Mouse (Mus musculus) forebrain, embryonic 13.5 days (tissue): ENCODE data around the gene Arhgef28. TPM values are rescaled to one million over a fixed set of nuclear protein-coding genes. Genes with fewer than 3 reads are reported as not detected.
A peak's percentile ranks its signal among the peaks of the same experiment; 100 is the strongest.

Experiments used
- ATAC-seq: fragments of 200-750 bp; cut with Nextera tagmentation; 2 replicates; pipeline ENCODE4 v1.8.0; 2017
- H3K27ac ChIP-seq: fragments of 300-500 bp; sonication (generic); 2 replicates; pipeline ENCODE4 v1.5.1; 2015; ENCODE audit warnings: inconsistent platforms, mild to moderate bottlenecking, moderate library complexity
- H3K27me3 ChIP-seq: fragments of 300-500 bp; sonication (generic); 2 replicates; pipeline ENCODE4 v1.6.1; 2015; ENCODE audit warnings: mild to moderate bottlenecking, inconsistent platforms
- H3K36me3 ChIP-seq: fragments of 300-500 bp; sonication (generic); 2 replicates; pipeline ENCODE4 v1.6.1; 2015; ENCODE audit warnings: mild to moderate bottlenecking, inconsistent platforms; ENCODE audit not compliant: poor library complexity, severe bottlenecking
- H3K4me1 ChIP-seq: fragments of 300-500 bp; sonication (generic); 2 replicates; pipeline ENCODE4 v1.6.1; 2015; ENCODE audit warnings: inconsistent platforms
- H3K4me2 ChIP-seq: fragments of 300-500 bp; sonication (generic); 2 replicates; pipeline ENCODE4 v1.6.1; 2015; ENCODE audit warnings: inconsistent platforms, mild to moderate bottlenecking, moderate library complexity
- H3K4me3 ChIP-seq: fragments of 300-500 bp; sonication (generic); 2 replicates; pipeline ENCODE4 v1.5.1; 2015; ENCODE audit warnings: mild to moderate bottlenecking, inconsistent platforms
- H3K9ac ChIP-seq: fragments of 300-500 bp; sonication (generic); 2 replicates; pipeline ENCODE4 v1.6.1; 2015; ENCODE audit warnings: mild to moderate bottlenecking, inconsistent platforms
- H3K9me3 ChIP-seq: fragments of 300-500 bp; sonication (generic); replicated peaks from 2 replicates; pipeline ENCODE4 v1.6.1; 2016; ENCODE audit warnings: inconsistent platforms
- WGBS: fragments of 180-500 bp; shearing (Covaris S2); methylation state at CpG from one replicate; pipeline ENCODE4 v1.1.7; 2015; 5-methylcytosine and 5-hydroxymethylcytosine counted together
- polyA plus RNA-seq: library from polyadenylated mRNA; unstranded; fragments of >200 nt; fragmentation: Nextera tagmentation; extraction: Ambion mirVana; gene quantifications from 2 replicates; pipeline ENCODE4 v1.2.1, GENCODE M21; 2015

The Arhgef28 gene
- polyA plus RNA-seq, 1 experiment from 2014 or later = 7.0 TPM

DNA sequence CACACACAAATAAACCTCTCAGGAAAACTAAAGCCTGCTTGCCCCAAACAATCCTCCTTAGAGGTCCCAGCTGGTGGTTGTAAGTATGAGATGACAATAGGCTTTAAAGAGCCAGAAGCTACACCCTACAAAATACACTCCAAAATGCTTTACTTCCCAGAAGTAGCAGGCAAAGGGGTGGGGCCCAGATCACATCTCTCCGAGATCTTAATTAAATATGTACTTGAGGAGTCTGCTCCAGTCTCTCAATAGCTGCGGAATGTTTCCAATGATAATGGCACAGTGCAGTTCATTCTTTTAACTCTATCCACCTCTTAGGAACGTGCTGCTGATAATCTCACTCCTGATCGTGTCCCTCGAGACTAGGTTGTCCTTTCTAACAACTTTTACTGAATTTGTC is 240.2 kb downstream of the Arhgef28 start:
- H3K4me2 ChIP-seq = no peak overlapping the region
- no peak overlapping the region for H3K9ac ChIP-seq
- no peak overlapping the region for H3K4me3 ChIP-seq
- H3K9me3 ChIP-seq = no peaks in the 10 kb centered on the region
- no peak for ATAC-seq
- no peaks in the 10 kb centered on the region; the same call in 1 of the 2 replicates for H3K4me1 ChIP-seq
- no peaks in the 10 kb centered on the region for H3K36me3 ChIP-seq
- no peak overlapping the region for H3K27ac ChIP-seq
- 56% methylated on average over 5 of the region's 5 CpGs for WGBS
- H3K27me3 ChIP-seq = no peaks in the 10 kb centered on the region

DNA sequence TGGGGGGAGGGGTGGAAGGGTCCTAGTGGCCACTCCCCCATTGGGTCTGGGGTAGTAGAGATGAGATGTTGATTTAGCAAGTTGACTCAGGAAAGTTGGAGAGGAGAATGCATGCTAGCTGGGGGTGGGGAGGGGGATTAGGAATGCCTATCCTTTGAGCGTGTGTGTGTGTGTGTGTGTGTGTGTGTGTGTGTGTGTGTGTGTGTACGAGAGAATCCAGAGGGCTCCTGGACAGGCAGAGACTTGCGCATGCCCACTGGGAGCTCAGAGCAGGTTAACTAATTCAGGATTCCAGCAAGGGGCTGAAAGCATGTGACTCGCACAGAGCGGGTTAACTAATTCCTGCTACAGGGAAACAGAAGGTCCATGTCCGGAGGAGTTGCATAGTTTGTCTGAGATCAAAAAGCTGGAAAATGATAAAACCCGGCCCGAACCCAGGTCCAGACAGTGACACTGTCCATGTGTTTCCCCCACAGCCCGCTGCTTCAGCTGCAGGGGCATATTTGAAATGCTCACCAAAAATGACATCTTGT is 241.3 kb downstream of the Arhgef28 start:
- Histone ChIP-seq H3K4me1 (peaks cover 8% of the 10 kb centered on the region), H3K9ac (no peak overlapping the region), H3K9me3 (no peaks in the 10 kb centered on the region), H3K27ac (no peak overlapping the region), H3K4me2 (no peak overlapping the region), H3K27me3 (no peaks in the 10 kb centered on the region), H3K36me3 (no peaks in the 10 kb centered on the region), H3K4me3 (no peak overlapping the region)
- 61% methylated on average over 9 of the region's 9 CpGs for WGBS
- ATAC-seq = no peak

DNA sequence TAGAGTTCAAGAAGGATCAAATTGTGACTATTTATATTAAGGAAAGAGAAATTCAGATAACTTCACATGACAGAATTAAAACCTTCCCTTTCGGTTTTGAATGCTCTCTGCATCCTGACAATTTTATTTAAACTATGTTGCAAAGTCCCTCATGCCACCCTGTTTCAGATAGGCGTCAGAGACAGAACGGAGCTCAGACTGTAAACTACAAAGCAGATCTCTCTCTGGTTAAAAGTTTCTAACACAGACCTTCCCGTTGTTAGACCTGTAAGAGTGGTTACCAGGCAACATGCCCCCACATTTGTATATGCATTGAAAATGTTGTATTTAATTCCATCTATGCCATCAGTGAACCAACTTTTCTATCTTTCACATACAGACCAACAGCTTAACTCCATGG is 246.1 kb downstream of the Arhgef28 start:
- 68% methylated on average over 4 of the region's 4 CpGs for WGBS
- no peak overlapping the region for H3K9ac ChIP-seq
- ATAC-seq = no peak

DNA sequence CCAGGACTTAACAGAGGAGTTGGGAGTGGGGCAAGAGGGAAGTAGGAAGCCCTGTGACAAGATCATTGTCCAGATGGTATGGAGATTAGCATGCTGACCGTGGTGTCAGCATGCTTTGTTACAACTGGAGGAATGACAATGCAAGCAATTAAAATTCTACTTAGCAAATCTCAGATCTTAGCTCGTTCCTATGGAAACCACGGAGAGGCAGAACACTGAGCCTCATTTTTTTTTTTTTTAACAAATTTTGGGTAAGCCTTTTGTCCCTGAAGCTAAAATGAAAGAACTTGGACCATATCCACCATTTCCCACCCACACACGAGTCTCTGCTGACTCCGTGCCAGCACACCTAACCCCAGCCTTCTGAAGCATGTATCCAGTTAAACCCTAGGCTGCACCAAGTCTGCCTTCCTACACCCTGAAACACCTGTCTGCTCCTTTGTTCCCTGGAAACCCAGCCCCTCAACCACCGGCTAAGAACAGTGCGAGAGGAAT is 246.8 kb downstream of the Arhgef28 start:
- no peaks in the 10 kb centered on the region for H3K36me3 ChIP-seq
- H3K4me3 ChIP-seq = no peak overlapping the region
- peaks cover 40% of the 10 kb centered on the region for H3K4me1 ChIP-seq
- H3K27me3 ChIP-seq = no peaks in the 10 kb centered on the region
- no peak overlapping the region for H3K9ac ChIP-seq
- ATAC-seq = peak; percentile 79
- 9% methylated on average over 7 of the region's 7 CpGs for WGBS
- H3K4me2 ChIP-seq = peak overlapping the region; percentile 20
- no peak overlapping the region for H3K27ac ChIP-seq
- H3K9me3 ChIP-seq = no peaks in the 10 kb centered on the region

More for the DNA sequence above, 246.1 kb downstream of the Arhgef28 start:
- Histone ChIP-seq H3K27me3 (no peaks in the 10 kb centered on the region), H3K9me3 (no peaks in the 10 kb centered on the region), H3K4me2 (no peak overlapping the region), H3K27ac (no peak overlapping the region), H3K36me3 (no peaks in the 10 kb centered on the region), H3K4me3 (no peak overlapping the region), H3K4me1 (peaks cover 38% of the 10 kb centered on the region)

DNA sequence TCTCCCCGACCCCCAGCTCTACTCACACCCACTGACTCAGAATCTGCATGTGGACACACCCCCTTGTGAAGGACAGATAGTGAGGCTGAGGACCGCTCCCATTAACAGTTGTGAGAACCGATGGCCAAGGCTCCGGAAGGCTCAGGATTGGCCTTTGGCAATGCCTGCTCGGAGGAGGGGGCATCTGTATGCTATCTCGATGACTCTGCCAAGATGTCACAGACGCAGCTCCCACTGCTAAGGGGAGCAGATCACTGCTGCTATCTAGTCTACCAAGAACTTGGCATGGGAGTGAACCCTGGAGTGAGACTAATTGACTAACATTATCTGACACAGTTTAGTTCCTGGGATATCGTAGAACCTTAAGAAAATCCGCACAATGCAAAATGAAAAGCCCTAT is 250.5 kb downstream of the Arhgef28 start:
- H3K9ac ChIP-seq = no peak overlapping the region
- no peaks in the 10 kb centered on the region for H3K9me3 ChIP-seq
- no peak for ATAC-seq
- H3K4me2 ChIP-seq = no peak overlapping the region
- 62% methylated on average over 9 of the region's 9 CpGs for whole genome bisulfite sequencing
- H3K27me3 ChIP-seq = no peaks in the 10 kb centered on the region
- H3K4me3 ChIP-seq = no peak overlapping the region
- no peaks in the 10 kb centered on the region for H3K36me3 ChIP-seq
- H3K4me1 ChIP-seq = peaks cover 46% of the 10 kb centered on the region
- no peak overlapping the region for H3K27ac ChIP-seq

DNA sequence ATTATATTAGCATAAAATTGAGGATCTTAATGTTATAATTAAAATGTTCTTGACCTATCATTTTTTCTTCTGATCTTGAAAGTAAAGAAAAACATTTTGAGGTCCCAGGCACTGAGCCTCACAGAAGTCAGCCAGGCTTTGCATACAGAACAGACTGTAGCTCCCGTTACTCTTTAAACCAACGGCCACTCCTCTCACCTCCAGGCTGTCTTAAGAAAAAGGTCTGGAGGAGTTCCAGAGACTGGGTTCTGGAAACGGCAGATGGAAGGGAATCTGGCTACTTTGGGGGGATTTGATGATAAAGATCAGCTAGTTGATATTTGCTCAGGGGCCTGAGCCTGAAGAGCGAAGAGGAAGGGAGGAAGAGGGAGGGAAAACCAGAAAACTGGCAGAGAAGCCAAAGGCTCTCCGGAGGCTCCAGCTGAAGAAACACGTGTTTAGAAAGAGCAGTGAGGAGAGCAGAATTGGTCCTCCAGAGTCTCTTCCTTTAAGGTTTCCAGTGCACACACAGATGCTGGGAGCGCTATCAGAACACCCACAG is 251.2 kb downstream of the Arhgef28 start:
- H3K4me3 ChIP-seq = no peak overlapping the region
- no peak overlapping the region for H3K4me2 ChIP-seq
- H3K27me3 ChIP-seq = no peaks in the 10 kb centered on the region
- no peak for ATAC-seq
- no peak overlapping the region for H3K9ac ChIP-seq
- H3K27ac ChIP-seq = no peak overlapping the region; the same call in 1 of the 2 replicates
- no peaks in the 10 kb centered on the region for H3K9me3 ChIP-seq
- 60% methylated on average over 7 of the region's 7 CpGs for WGBS
- H3K36me3 ChIP-seq = no peaks in the 10 kb centered on the region
- peaks cover 39% of the 10 kb centered on the region for H3K4me1 ChIP-seq

DNA sequence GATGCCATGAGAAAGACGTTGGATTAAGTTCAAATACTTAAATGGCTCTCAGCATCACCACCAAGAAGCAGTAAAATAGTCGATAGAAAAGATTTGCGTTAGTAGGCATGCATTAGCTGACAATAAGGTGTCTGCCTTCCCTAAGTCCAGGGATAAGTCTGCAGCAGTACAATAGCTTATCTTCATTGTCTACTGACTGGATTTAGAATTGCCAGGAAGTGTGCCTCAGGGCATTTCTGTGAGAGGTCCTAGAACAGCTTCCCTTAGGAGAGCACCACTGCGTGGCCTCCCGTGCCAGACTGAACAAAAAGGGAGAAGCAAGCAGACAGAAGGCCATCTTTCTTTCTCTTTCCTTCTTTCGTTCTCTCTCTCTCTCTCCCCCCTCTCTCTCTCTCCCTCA is 252.2 kb downstream of the Arhgef28 start:
- Histone ChIP-seq H3K36me3 (no peaks in the 10 kb centered on the region), H3K9ac (no peak overlapping the region), H3K4me2 (no peak overlapping the region), H3K27ac (no peak overlapping the region), H3K4me1 (peaks cover 29% of the 10 kb centered on the region), H3K27me3 (no peaks in the 10 kb centered on the region), H3K9me3 (no peaks in the 10 kb centered on the region), H3K4me3 (no peak overlapping the region)
- ATAC-seq = no peak
- 42% methylated on average over 6 of the region's 6 CpGs for WGBS

DNA sequence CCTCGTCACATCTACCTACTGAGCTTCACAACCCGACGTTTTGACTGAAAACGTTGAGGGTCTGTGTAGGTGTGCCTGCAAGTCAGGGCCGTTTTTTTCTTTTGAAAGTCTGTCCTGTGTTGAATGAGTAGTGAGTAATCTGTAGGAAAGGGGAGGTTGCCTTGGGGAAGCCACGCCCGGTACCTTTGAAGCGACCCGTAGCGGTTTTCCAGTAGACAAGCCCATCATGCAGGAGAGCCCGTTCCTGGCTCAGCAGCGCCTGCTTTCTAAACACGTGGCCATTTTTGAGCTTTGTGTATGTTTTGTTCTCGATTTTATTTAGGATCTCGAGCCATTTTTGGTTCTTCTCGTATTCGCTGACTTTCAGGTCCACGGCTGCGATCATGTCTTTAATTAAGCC is 252.7 kb downstream of the Arhgef28 start:
- Histone ChIP-seq H3K4me1 (peaks cover 24% of the 10 kb centered on the region), H3K4me3 (no peak overlapping the region), H3K9ac (no peak overlapping the region), H3K9me3 (no peaks in the 10 kb centered on the region), H3K27ac (no peak overlapping the region), H3K27me3 (no peaks in the 10 kb centered on the region), H3K36me3 (no peaks in the 10 kb centered on the region), H3K4me2 (no peak overlapping the region)
- 85% methylated on average over 19 of the region's 19 CpGs for WGBS
- no peak for ATAC-seq

DNA sequence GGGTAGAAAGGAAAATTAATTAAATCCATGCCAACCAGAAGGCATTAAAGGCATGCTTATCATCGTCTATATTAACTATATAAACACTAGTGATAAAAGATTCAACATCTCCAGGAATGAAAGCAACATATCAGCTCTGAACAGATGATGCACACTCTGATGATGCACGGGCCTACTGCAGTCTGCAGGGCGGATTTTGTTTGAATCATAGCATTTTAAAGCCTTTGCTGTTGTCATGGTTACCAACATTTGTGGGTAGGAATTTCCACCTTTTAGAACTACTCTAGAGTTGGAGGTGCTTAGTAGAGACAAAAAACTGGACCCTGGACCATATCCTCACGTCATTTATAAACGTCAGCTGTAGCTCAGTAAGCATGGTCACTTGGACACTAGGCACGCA is 257.4 kb downstream of the Arhgef28 start:
- Histone ChIP-seq H3K4me2 (no peak overlapping the region), H3K9ac (no peak overlapping the region), H3K4me1 (0 out of 2 replicates have a peak, but pooled peaks cover 2% of the 10 kb centered on the region), H3K36me3 (no peaks in the 10 kb centered on the region), H3K27ac (no peak overlapping the region), H3K27me3 (no peaks in the 10 kb centered on the region), H3K4me3 (no peak overlapping the region), H3K9me3 (no peaks in the 10 kb centered on the region)
- no peak for ATAC-seq
- 75% methylated on average over 6 of the region's 6 CpGs for WGBS

DNA sequence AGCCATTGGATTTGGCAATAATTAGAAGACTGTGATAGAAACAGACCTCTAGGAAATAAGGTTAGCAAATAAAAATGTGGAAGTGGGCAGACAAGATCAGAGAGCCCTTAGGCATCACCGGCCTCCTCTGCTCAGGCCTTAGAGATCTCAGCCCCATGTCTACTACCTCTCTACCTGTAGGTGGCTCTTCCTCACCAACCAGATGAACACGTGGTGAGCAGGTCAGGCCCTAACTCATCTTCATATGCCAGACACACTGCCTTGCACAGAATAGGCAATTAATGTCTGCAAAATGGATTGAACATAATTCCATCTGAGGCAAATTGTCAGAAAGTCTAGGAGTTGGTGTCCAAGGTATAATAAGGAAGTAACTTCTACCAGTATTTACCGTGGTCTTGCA is 258.6 kb downstream of the Arhgef28 start:
- H3K4me3 ChIP-seq = no peak overlapping the region
- no peaks in the 10 kb centered on the region for H3K9me3 ChIP-seq
- no peaks in the 10 kb centered on the region for H3K4me1 ChIP-seq
- 82% methylated on average over 3 of the region's 3 CpGs for WGBS
- no peak overlapping the region for H3K9ac ChIP-seq
- H3K4me2 ChIP-seq = no peak overlapping the region
- H3K27ac ChIP-seq = no peak overlapping the region
- H3K27me3 ChIP-seq = no peaks in the 10 kb centered on the region
- H3K36me3 ChIP-seq = no peaks in the 10 kb centered on the region
- ATAC-seq = no peak

DNA sequence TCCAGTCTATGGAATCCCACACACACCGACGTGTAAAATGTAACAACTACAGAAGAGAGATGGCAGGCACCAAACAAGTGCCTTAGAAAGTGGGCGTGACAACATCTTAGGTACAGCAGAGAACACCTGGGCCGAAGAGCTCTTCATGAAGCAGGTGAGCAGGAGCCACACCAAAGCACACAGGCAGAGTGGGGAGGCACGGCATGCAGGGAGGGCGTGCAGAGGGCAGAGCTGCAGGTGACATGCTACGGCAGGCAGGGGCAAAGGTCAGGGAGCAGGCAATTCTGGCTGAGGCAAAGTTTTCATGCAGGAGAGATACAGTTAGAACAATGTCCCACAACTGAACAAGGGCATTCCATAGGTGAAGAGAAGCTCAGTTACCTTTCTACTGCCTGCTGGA is 259.8 kb downstream of the Arhgef28 start:
- Histone ChIP-seq H3K36me3 (no peaks in the 10 kb centered on the region), H3K4me3 (no peak overlapping the region), H3K27me3 (no peaks in the 10 kb centered on the region), H3K4me1 (no peaks in the 10 kb centered on the region), H3K27ac (no peak overlapping the region), H3K4me2 (no peak overlapping the region), H3K9ac (no peak overlapping the region), H3K9me3 (no peaks in the 10 kb centered on the region)
- ATAC-seq = no peak
- WGBS = 94% methylated on average over 7 of the region's 7 CpGs

DNA sequence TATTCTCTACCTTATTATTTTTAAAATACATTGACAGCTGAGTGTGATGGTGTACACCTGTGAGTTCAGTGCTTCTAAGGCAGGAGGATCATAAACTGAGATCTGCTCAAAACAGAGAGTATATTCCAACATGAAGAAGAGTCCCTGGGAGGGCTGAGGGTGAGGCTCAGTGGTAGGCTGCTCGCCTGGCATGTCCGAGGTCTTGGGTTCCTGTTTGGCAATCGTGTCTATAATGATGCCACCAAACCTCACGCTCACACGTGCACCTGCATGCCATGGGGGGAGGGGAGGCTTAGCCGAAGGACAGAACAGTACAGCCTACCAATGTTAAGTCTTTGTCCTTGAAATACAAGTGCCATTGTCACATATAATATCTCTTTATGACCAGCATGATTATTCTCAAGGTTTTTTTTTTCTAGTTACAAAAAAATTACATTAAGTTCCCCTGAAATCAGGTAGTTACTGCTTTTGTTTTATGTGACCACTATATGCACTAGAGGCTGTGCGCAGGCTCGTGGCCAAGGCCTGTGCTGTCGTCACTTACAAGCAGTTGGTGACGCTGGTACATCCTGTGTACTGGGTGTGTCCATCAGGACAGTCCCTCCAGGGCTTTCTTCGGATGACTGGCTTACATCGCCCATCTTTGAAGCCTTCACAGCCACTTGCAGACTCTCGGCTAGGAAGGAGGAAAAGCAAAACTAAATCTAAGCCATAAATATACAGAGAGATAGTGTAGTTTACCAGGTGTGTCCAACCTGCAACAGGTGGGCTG is 264.1 kb downstream of the Arhgef28 start:
- H3K27me3 ChIP-seq = no peaks in the 10 kb centered on the region
- H3K4me1 ChIP-seq = peaks cover 8% of the 10 kb centered on the region
- H3K9ac ChIP-seq = no peak overlapping the region
- no peaks in the 10 kb centered on the region for H3K36me3 ChIP-seq
- H3K4me3 ChIP-seq = no peak overlapping the region
- no peaks in the 10 kb centered on the region for H3K9me3 ChIP-seq
- WGBS = 91% methylated on average over 13 of the region's 13 CpGs
- H3K27ac ChIP-seq = no peak overlapping the region
- H3K4me2 ChIP-seq = no peak overlapping the region
- no peak for ATAC-seq
